Mouse (Mus musculus): ENCODE results near the gene Mapk3. TPM values are rescaled to one million over a fixed set of nuclear protein-coding genes. Genes with fewer than 3 reads are reported as not detected.

The Mapk3 gene
- total and polyA plus RNA-seq, 2 experiments from 2014 or later, result 120 to 145 TPM

GRCm38 (mm10) chr7:126795387-126796317, 36.3 kb downstream of the Mapk3 start:
- Histone ChIP-seq H3K4me2 (ENCODE audit: low read depth, low read length, poor library complexity, severe bottlenecking) (no peak overlapping the region), H3K9ac (replicated peaks; ENCODE audit: low read length, poor library complexity, severe bottlenecking) (no peak overlapping the region), H3K4me1 (ENCODE audit: insufficient read depth, low read length) (peaks cover 16% of the 10 kb centered on the region), H3K4me3 (ENCODE audit: low read depth, low read length) (no peak overlapping the region), H3K36me3 (ENCODE audit: insufficient read depth, low read length) (peaks cover 16% of the 10 kb centered on the region; the same call in 1 of the 2 replicates), H3K27me3 (ENCODE audit: insufficient read depth, low read length) (no peaks in the 10 kb centered on the region), H3K27ac (ENCODE audit: low read depth, low read length) (no peak overlapping the region), H3K9me3 (ENCODE audit: low read length) (no peaks in the 10 kb centered on the region)
- 76% methylated on average over 16 of the region's 16 CpGs for WGBS
- peak; percentile 51 for TF ChIP-seq CTCF (IDR thresholded peaks at IDR 0.05)
- no peak for DNase-seq (ENCODE audit: low spot score)
- ATAC-seq (ENCODE audit: low FRiP score), result no peak

DNA sequence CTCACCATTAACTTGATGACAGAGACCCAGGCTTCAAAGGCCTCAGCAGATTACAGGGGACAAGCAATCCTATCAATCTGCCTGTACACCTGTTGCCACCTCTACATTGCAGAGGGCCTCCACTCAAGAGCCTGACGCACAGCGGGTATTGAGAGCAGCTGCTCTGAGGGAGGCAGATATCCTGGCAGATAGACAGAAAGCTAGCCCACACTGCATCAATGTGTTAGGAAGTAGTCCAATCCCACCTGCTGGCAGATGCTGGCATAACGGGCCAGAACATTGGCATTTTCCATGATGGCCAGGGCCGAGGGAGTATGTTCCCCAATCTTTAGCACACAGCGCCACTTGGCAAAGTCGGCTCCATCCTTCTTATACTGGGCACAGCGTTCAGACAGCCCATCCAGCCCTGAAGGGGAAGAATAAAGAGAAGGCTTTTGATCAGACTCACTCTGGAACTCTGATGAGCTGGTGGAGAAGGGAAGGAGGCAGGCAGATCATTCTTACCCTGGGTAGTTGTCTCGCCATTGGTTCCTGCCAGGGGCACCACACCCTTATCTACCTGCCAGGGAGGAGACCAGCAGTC, 37.0 kb downstream of the Mapk3 start:
- Histone ChIP-seq H3K27me3 (ENCODE audit: insufficient read depth, low read length) (no peaks in the 10 kb centered on the region), H3K27ac (ENCODE audit: low read depth, low read length) (no peak overlapping the region), H3K36me3 (ENCODE audit: insufficient read depth, low read length) (peaks cover 16% of the 10 kb centered on the region; the same call in 1 of the 2 replicates), H3K9ac (replicated peaks; ENCODE audit: low read length, poor library complexity, severe bottlenecking) (no peak overlapping the region), H3K4me3 (ENCODE audit: low read depth, low read length) (no peak overlapping the region), H3K4me1 (ENCODE audit: insufficient read depth, low read length) (peaks cover 12% of the 10 kb centered on the region), H3K4me2 (ENCODE audit: low read depth, low read length, poor library complexity, severe bottlenecking) (peak overlapping the region; percentile 87; the same call in 1 of the 2 replicates), H3K9me3 (ENCODE audit: low read length) (no peaks in the 10 kb centered on the region)
- DNase-seq (ENCODE audit: low spot score), result peak; percentile 79
- WGBS, result 65% methylated on average over 8 of the region's 8 CpGs
- no peak for ATAC-seq (ENCODE audit: low FRiP score)
- TF ChIP-seq CTCF (IDR thresholded peaks at IDR 0.05), result peak; percentile 59

GRCm38 (mm10) chr7:126797411-126798126, 38.2 kb downstream of the Mapk3 start, which contains the start of gene Fam57b:
Gene Fam57b (plus strand): TSS chr7:126797668.
- H3K4me2 ChIP-seq (ENCODE audit: low read depth, low read length, poor library complexity, severe bottlenecking), result peak within 1 kb of the TSS; percentile 87
- H3K4me1 ChIP-seq (ENCODE audit: insufficient read depth, low read length), result peaks cover 12% of the 10 kb centered on the region
- DNase-seq (ENCODE audit: low spot score) (peak; percentile 75), ATAC-seq (ENCODE audit: low FRiP score) (no peak)
- peak within 1 kb of the TSS; percentile 82 for H3K4me3 ChIP-seq (ENCODE audit: low read depth, low read length)
- H3K9me3 ChIP-seq (ENCODE audit: low read length), result no peaks in the 10 kb centered on the region
- WGBS, result 21% methylated on average over 21 of the region's 21 CpGs
- peak within 1 kb of the TSS; percentile 81 for H3K27ac ChIP-seq (ENCODE audit: low read depth, low read length)
- peaks cover 16% of the 10 kb centered on the region; the same call in 1 of the 2 replicates for H3K36me3 ChIP-seq (ENCODE audit: insufficient read depth, low read length)
- H3K9ac ChIP-seq (replicated peaks; ENCODE audit: low read length, poor library complexity, severe bottlenecking), result peak within 1 kb of the TSS; percentile 81
- no peaks in the 10 kb centered on the region for H3K27me3 ChIP-seq (ENCODE audit: insufficient read depth, low read length)
- no peak for TF ChIP-seq CTCF (IDR thresholded peaks at IDR 0.05)

DNA sequence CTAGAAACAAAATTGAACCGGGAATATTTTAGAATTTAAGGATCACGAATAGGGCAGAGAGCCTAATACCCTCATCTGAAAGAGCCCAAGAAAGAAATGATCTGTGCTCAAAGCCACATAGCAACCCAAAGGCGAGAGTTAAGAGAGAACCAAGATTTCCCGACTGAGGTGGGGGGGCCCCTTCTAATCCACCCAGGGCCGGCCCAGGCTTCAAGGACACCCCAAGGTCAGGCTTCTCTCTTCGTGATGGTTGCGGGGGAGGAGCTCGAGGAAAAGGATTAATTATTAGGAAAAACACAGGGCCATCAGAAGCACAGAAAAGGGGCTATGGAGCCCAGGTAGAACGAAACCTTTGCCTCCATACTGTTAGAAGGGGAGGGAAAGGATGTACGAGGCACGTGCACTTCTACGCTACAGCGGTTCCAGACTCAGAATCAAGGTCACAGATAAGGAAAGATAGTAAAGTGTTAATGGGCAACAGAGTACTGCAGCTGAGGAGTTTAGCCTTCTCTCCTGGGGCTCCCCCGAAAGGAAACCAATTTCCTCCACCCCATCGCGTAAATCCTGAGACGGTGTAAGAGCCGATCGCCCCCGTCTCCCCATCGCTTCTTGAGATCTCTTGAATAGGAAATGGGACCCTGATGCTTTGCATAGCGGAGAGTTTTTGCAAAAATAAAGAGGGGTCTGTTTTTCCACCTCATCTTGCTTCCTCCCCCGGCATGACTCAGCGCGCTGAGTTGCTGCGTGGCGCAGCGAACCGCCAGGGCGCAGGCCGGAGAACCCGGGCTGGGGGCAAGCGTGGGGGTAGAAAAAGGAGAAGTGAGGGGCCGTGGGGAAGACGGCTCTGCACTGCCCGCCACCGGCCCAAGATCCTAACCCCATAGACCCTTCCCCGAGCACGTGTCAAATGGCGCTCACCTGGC, 39.0 kb downstream of the Mapk3 start:
- peak overlapping the region; percentile 81 for H3K9ac ChIP-seq (replicated peaks; ENCODE audit: low read length, poor library complexity, severe bottlenecking)
- H3K27me3 ChIP-seq (ENCODE audit: insufficient read depth, low read length), result no peaks in the 10 kb centered on the region
- peak overlapping the region; percentile 82 for H3K4me3 ChIP-seq (ENCODE audit: low read depth, low read length)
- TF ChIP-seq CTCF (IDR thresholded peaks at IDR 0.05), result no peak
- H3K9me3 ChIP-seq (ENCODE audit: low read length), result no peaks in the 10 kb centered on the region
- under 1% methylated on average over 39 of the region's 40 CpGs for WGBS
- peaks cover 16% of the 10 kb centered on the region; the same call in 1 of the 2 replicates for H3K36me3 ChIP-seq (ENCODE audit: insufficient read depth, low read length)
- peak overlapping the region; percentile 87 for H3K4me2 ChIP-seq (ENCODE audit: low read depth, low read length, poor library complexity, severe bottlenecking)
- H3K4me1 ChIP-seq (ENCODE audit: insufficient read depth, low read length), result peaks cover 12% of the 10 kb centered on the region
- no peak for ATAC-seq (ENCODE audit: low FRiP score)
- peak overlapping the region; percentile 81 for H3K27ac ChIP-seq (ENCODE audit: low read depth, low read length)
- no peak for DNase-seq (ENCODE audit: low spot score)

DNA sequence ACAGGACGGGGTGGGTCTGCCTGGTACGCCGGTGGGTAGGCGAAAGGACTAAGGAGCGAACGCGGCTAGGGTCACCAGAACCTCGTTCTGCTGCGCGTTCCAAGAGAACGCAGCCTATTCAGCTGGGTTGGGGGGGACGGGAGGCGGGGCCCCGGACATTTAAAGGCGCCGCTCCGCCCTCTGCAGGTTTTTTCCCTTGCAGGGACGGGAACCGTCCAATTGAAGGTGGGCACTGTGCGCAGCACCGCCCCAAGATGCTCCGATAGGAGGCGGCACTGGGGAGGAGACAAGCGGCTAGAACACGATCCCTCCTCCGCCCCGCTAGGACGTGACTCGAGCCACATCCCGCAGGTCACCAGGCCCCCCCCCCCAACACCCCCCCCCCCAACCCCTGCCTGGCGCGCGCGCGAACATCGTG, 39.7 kb downstream of the Mapk3 start:
- WGBS, result 0% methylated on average over 29 of the region's 36 CpGs

More for the DNA sequence above, 39.7 kb downstream of the Mapk3 start:
- H3K9ac ChIP-seq (replicated peaks; ENCODE audit: low read length, poor library complexity, severe bottlenecking), result peak overlapping the region; percentile 81
- peaks cover 12% of the 10 kb centered on the region for H3K4me1 ChIP-seq (ENCODE audit: insufficient read depth, low read length)
- H3K36me3 ChIP-seq (ENCODE audit: insufficient read depth, low read length), result peaks cover 20% of the 10 kb centered on the region; the same call in 1 of the 2 replicates
- H3K27me3 ChIP-seq (ENCODE audit: insufficient read depth, low read length), result no peaks in the 10 kb centered on the region
- TF ChIP-seq CTCF (IDR thresholded peaks at IDR 0.05), result peak; percentile 66; the same call in 1 of the 2 replicates
- H3K4me3 ChIP-seq (ENCODE audit: low read depth, low read length), result peak overlapping the region; percentile 82
- peak; percentile 94 for ATAC-seq (ENCODE audit: low FRiP score)
- H3K4me2 ChIP-seq (ENCODE audit: low read depth, low read length, poor library complexity, severe bottlenecking), result peak overlapping the region; percentile 87
- no peaks in the 10 kb centered on the region for H3K9me3 ChIP-seq (ENCODE audit: low read length)
- peak; percentile 98 for DNase-seq (ENCODE audit: low spot score)
- peak overlapping the region; percentile 92 for H3K27ac ChIP-seq (ENCODE audit: low read depth, low read length)

Data from midbrain, postnatal 0 days (tissue).